Mouse (Mus musculus) kidney, postnatal 0 days (tissue): ENCODE measurements at regions not wholly inside any gene's neighbourhood (a gene's known extent, or its start where the extent isn't known, plus 50 kb on each side); places are given as distances from the start of the nearest gene placed in this dataset.
A peak's percentile ranks its signal among the peaks of the same experiment; 100 is the strongest.

Experiments used
- ATAC-seq: fragments of 200-750 bp; cut with Nextera tagmentation; replicated peaks from 2 replicates; pipeline ENCODE4 v1.8.0; 2017; ENCODE audit warnings: low read depth, moderate number of reproducible peaks, moderate TSS enrichment, moderate library complexity; ENCODE audit not compliant: low FRiP score
- DNase-seq: peaks from one replicate; pipeline ENCODE4 v3.0.0-alpha.2; 2016; ENCODE audit warnings: low spot score
- H3K27ac ChIP-seq: fragments of 300-500 bp; sonication (generic); 2 replicates; pipeline ENCODE4 v1.5.1; 2014; ENCODE audit warnings: mild to moderate bottlenecking
- H3K27me3 ChIP-seq: fragments of 300-500 bp; sonication (generic); 2 replicates; pipeline ENCODE4 v1.6.1; 2014; ENCODE audit warnings: low read length, mixed read lengths; ENCODE audit not compliant: insufficient read depth
- H3K36me3 ChIP-seq: fragments of 300-500 bp; sonication (generic); 2 replicates; pipeline ENCODE4 v1.6.1; 2014; ENCODE audit warnings: low read length, mixed read lengths; ENCODE audit not compliant: insufficient read depth
- H3K4me1 ChIP-seq: fragments of 300-500 bp; sonication (generic); replicated peaks from 2 replicates; pipeline ENCODE4 v1.6.1; 2014; ENCODE audit warnings: antibody characterized with exemption, low read length, mixed read lengths; ENCODE audit not compliant: insufficient read depth
- H3K4me2 ChIP-seq: fragments of 300-500 bp; sonication (generic); 2 replicates; pipeline ENCODE4 v1.6.1; 2014; ENCODE audit warnings: mild to moderate bottlenecking, low read length, moderate library complexity, mixed read lengths
- H3K4me3 ChIP-seq: fragments of 300-500 bp; sonication (generic); replicated peaks from 2 replicates; pipeline ENCODE4 v1.5.1; 2014; ENCODE audit warnings: low read depth, low read length
- H3K9ac ChIP-seq: fragments of 300-500 bp; sonication (generic); 2 replicates; pipeline ENCODE4 v1.6.1; 2014; ENCODE audit warnings: low read depth, low read length
- H3K9me3 ChIP-seq: fragments of 300-500 bp; sonication (generic); replicated peaks from 2 replicates; pipeline ENCODE4 v1.6.1; 2016; ENCODE audit warnings: low read length, inconsistent platforms, mixed read lengths
- CTCF ChIP-seq: IDR thresholded peaks from 2 replicates; pipeline ENCODE4 v1.5.1; 2016; ENCODE audit warnings: antibody characterized with exemption, low read depth, mild to moderate bottlenecking, moderate library complexity
- WGBS: fragments of 180-500 bp; shearing (Covaris S2); extraction: QIAGEN DNeasy Blood & Tissue Kit; methylation state at CpG from one replicate; pipeline ENCODE4 v1.1.7; 2014; 5-methylcytosine and 5-hydroxymethylcytosine counted together

- H3K27me3 ChIP-seq = no peaks in the 10 kb centered on the region
- WGBS = 15% methylated on average over 3 of the region's 3 CpGs
- H3K27ac ChIP-seq = peak overlapping the region; percentile 27
- H3K36me3 ChIP-seq = no peaks in the 10 kb centered on the region
- 0 out of 2 replicates have a peak, but pooled peaks cover 14% of the 10 kb centered on the region for H3K4me1 ChIP-seq
- H3K9me3 ChIP-seq = no peaks in the 10 kb centered on the region
- TF ChIP-seq CTCF = no peak
- no peak overlapping the region for H3K9ac ChIP-seq
- H3K4me2 ChIP-seq = peak overlapping the region; percentile 33
- no peak overlapping the region for H3K4me3 ChIP-seq
- DNase-seq = peak; percentile 54
- ATAC-seq = no peak
Measured at GRCm38 (mm10) chr5:4496907-4497200, 261.0 kb downstream of the Fzd1 start.

- peak overlapping the region; percentile 33 for H3K4me2 ChIP-seq
- no peaks in the 10 kb centered on the region for H3K9me3 ChIP-seq
- 0 out of 2 replicates have a peak, but pooled peaks cover 14% of the 10 kb centered on the region for H3K4me1 ChIP-seq
- H3K36me3 ChIP-seq = no peaks in the 10 kb centered on the region
- no peak for ATAC-seq
- DNase-seq = peak; percentile 51
- H3K4me3 ChIP-seq = no peak overlapping the region; the same call in 1 of the 2 replicates
- no peaks in the 10 kb centered on the region for H3K27me3 ChIP-seq
- 23% methylated on average over 20 of the region's 20 CpGs for WGBS
- peak overlapping the region; percentile 27 for H3K27ac ChIP-seq
- H3K9ac ChIP-seq = no peak overlapping the region
- TF ChIP-seq CTCF = no peak
Measured at GRCm38 (mm10) chr5:4496132-4496906, 261.5 kb downstream of the Fzd1 start.

- WGBS = 59% methylated on average over 6 of the region's 6 CpGs
- Histone ChIP-seq H3K27ac (no peak overlapping the region), H3K27me3 (no peaks in the 10 kb centered on the region), H3K9ac (no peak overlapping the region), H3K4me3 (no peak overlapping the region), H3K36me3 (no peaks in the 10 kb centered on the region), H3K4me2 (no peak overlapping the region), H3K9me3 (no peaks in the 10 kb centered on the region), H3K4me1 (0 out of 2 replicates have a peak, but pooled peaks cover 14% of the 10 kb centered on the region)
- DNase-seq = no peak
- no peak for TF ChIP-seq CTCF
- no peak for ATAC-seq
Measured at GRCm38 (mm10) chr5:4495482-4495881, 262.4 kb downstream of the Fzd1 start.

- ATAC-seq (no peak), DNase-seq (no peak)
- no peak for TF ChIP-seq CTCF
- Histone ChIP-seq H3K4me3 (no peak overlapping the region), H3K36me3 (no peaks in the 10 kb centered on the region), H3K4me1 (no peaks in the 10 kb centered on the region), H3K9me3 (no peaks in the 10 kb centered on the region), H3K27me3 (no peaks in the 10 kb centered on the region), H3K4me2 (no peak overlapping the region), H3K9ac (no peak overlapping the region), H3K27ac (no peak overlapping the region)
- WGBS = 85% methylated on average over 4 of the region's 4 CpGs
Measured at GRCm38 (mm10) chr5:4486391-4487132, 271.3 kb downstream of the Fzd1 start.

- 68% methylated on average over 10 of the region's 10 CpGs for WGBS
- no peak for TF ChIP-seq CTCF
- H3K4me1 ChIP-seq = no peaks in the 10 kb centered on the region
- H3K4me2 ChIP-seq = no peak overlapping the region
- H3K36me3 ChIP-seq = no peaks in the 10 kb centered on the region
- H3K27me3 ChIP-seq = no peaks in the 10 kb centered on the region
- H3K9ac ChIP-seq = no peak overlapping the region
- ATAC-seq (no peak), DNase-seq (no peak)
- no peak overlapping the region for H3K27ac ChIP-seq
- no peaks in the 10 kb centered on the region for H3K9me3 ChIP-seq
- no peak overlapping the region for H3K4me3 ChIP-seq
Measured at GRCm38 (mm10) chr5:4485542-4486390, 272.1 kb downstream of the Fzd1 start.

GRCm38 (mm10) chr5:4484780-4485179 lies 273.1 kb downstream of the Fzd1 start:
- H3K36me3 ChIP-seq = no peaks in the 10 kb centered on the region
- no peak overlapping the region for H3K4me3 ChIP-seq
- WGBS = 17% methylated on average over 6 of the region's 6 CpGs
- H3K27me3 ChIP-seq = no peaks in the 10 kb centered on the region
- TF ChIP-seq CTCF = no peak
- H3K4me1 ChIP-seq = no peaks in the 10 kb centered on the region
- DNase-seq (no peak), ATAC-seq (no peak)
- H3K9ac ChIP-seq = no peak overlapping the region
- H3K27ac ChIP-seq = no peak overlapping the region
- no peaks in the 10 kb centered on the region for H3K9me3 ChIP-seq
- no peak overlapping the region for H3K4me2 ChIP-seq
